Mouse (Mus musculus): ENCODE measurements around the gene Mms19. TPM values are rescaled to one million over a fixed set of nuclear protein-coding genes. Genes with fewer than 3 reads are reported as not detected.

The Mms19 gene
- total RNA-seq, 1 experiment from 2014 or later: 24.8 TPM

- ATAC-seq (replicated peaks in 1 of 2; ENCODE audit: insufficient read depth in 1 of 2, low FRiP score in 2 of 2, low TSS enrichment in 1 of 2, low read depth in 1 of 2, poor library complexity in 2 of 2, severe bottlenecking in 2 of 2): peak in 1 of 2 experiments; percentile 7; a peak in 1 of 4 replicates
Observed at GRCm38 (mm10) chr19:41912121-41913080, 68.6 kb downstream of the Mms19 start.

GRCm38 (mm10) chr19:41911178-41912073 lies 69.5 kb downstream of the Mms19 start, which contains the start of gene Pgam1:
Gene Pgam1 (plus strand): TSS chr19:41911923.
- ATAC-seq (replicated peaks in 1 of 2; ENCODE audit: insufficient read depth in 1 of 2, low FRiP score in 2 of 2, low TSS enrichment in 1 of 2, low read depth in 1 of 2, poor library complexity in 2 of 2, severe bottlenecking in 2 of 2): peak; percentile 86 to 87

GRCm38 (mm10) chr19:41910396-41910795 lies 70.6 kb downstream of the Mms19 start:
- no peak for ATAC-seq (replicated peaks in 1 of 2; ENCODE audit: insufficient read depth in 1 of 2, low FRiP score in 2 of 2, low TSS enrichment in 1 of 2, low read depth in 1 of 2, poor library complexity in 2 of 2, severe bottlenecking in 2 of 2)

- no peak for ATAC-seq (replicated peaks in 1 of 2; ENCODE audit: insufficient read depth in 1 of 2, low FRiP score in 2 of 2, low TSS enrichment in 1 of 2, low read depth in 1 of 2, poor library complexity in 2 of 2, severe bottlenecking in 2 of 2)
Observed at GRCm38 (mm10) chr19:41908736-41909135, 72.2 kb downstream of the Mms19 start.

- no peak for ATAC-seq (replicated peaks in 1 of 2; ENCODE audit: insufficient read depth in 1 of 2, low FRiP score in 2 of 2, low TSS enrichment in 1 of 2, low read depth in 1 of 2, poor library complexity in 2 of 2, severe bottlenecking in 2 of 2)
Observed at GRCm38 (mm10) chr19:41907079-41907760, 73.7 kb downstream of the Mms19 start.

DNA sequence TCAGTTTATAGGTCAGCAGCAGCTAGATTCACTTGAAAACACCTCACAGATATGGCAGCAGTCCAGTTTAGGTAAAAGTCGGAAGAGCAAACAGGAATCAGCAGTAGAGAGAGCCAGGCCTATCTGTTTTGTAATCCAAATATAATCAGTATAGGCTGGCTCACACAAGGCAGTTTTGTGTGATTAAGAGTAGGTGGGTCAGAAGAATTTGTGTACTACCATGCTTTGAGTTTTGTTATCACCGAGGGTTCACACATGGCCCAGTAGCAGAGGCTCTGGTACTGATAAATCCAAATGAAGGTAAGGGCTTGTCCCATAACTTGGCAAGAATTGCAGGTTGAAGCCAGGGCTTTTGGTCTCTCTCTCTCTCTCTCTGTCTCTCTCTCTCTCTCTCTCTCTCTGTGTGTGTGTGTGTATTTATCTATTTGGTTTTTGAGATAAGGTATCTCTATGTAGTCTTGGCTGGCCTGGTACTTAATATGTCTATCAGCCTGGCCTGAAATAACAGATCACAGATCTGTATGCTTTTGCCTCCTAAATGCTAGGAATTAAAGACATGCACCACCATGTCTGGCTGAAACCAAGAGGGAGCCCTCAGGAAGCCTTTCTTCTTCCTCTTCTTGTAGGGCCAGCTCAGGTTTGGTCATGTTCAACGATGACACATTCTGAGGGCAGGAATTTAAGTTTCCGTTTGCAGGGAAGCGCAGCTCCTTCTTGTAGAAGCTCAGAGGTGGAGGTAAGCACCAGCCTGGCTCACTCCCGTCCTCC lies 74.5 kb downstream of the Mms19 start:
- ATAC-seq (replicated peaks in 1 of 2; ENCODE audit: insufficient read depth in 1 of 2, low FRiP score in 2 of 2, low TSS enrichment in 1 of 2, low read depth in 1 of 2, poor library complexity in 2 of 2, severe bottlenecking in 2 of 2): no peak

DNA sequence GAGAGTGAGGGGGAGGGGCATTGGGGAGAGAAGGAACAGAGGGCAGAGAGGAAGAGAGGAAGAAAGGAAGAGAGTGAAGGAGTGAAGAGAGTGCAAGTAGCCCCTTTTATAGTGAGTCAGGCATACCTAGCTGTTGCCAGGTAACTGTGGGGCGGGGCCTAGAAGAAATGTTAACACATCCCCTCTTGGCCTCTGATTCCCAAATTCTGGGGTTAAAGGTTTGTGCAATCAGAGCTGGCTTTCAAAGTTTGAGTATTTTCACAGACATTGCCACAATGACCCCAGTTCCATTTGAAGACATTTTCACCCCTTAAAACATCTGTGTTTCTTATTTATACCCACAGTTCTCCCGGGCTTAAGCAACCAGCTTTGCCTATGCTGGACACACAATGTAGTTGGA lies 75.7 kb downstream of the Mms19 start:
- no peak for ATAC-seq (replicated peaks in 1 of 2; ENCODE audit: insufficient read depth in 1 of 2, low FRiP score in 2 of 2, low TSS enrichment in 1 of 2, low read depth in 1 of 2, poor library complexity in 2 of 2, severe bottlenecking in 2 of 2)

- ATAC-seq (replicated peaks in 1 of 2; ENCODE audit: insufficient read depth in 1 of 2, low FRiP score in 2 of 2, low TSS enrichment in 1 of 2, low read depth in 1 of 2, poor library complexity in 2 of 2, severe bottlenecking in 2 of 2): peak in 1 of 2 experiments; percentile 14; a peak in 2 of 4 replicates
Observed at GRCm38 (mm10) chr19:41902848-41903593, 77.9 kb downstream of the Mms19 start.

DNA sequence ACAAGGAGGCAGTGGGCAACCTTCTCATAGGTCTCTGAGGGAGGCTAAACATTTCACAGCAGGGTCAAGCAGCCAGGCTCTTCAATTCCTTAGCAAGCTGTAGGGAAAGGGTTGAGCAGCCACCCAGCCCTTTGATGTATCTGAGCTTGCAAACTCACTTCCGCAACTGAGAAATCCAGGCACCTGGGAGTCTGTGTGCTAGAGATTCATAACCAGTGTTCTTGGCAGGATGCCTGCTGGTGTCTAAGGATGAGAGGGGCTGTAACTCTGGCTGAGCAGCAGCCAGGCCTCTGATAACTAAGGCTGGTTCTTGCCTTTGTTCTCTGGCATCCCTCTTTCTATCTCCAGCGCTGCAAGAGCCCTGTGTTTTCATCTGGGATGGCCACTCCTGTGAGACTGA lies 79.3 kb downstream of the Mms19 start:
- ATAC-seq (replicated peaks in 1 of 2; ENCODE audit: insufficient read depth in 1 of 2, low FRiP score in 2 of 2, low TSS enrichment in 1 of 2, low read depth in 1 of 2, poor library complexity in 2 of 2, severe bottlenecking in 2 of 2): peak in 1 of 2 experiments; percentile 24; a peak in 1 of 4 replicates

DNA sequence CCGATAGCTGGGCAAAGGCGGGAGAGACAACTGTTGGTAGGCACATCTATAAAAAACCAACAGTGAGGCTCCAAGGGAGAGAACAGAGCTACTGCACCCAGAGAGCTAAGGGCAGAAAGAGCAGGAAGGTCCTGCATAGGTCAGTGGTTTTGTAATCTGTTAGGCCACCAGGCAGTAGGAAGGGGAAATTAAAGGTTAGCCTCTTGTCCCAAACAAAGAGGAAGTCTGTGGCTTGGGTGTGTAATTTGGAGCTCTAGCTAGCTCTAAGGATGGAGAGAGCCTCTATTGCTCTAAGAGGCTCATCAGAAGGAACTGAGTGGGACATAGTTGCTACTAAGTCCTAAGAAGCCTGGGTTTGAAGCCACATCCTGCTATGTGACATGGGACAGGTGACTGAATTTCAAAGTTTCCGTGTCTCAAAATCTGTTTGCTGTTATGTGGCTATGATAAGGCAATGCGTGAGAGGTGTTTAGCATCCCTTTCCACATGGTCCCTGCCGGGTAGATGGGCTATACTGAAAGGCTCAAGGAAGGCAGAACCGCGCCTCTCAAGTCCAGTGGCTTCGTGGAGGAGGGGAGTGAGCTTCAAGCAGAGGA lies 80.4 kb downstream of the Mms19 start:
- ATAC-seq (replicated peaks in 1 of 2; ENCODE audit: insufficient read depth in 1 of 2, low FRiP score in 2 of 2, low TSS enrichment in 1 of 2, low read depth in 1 of 2, poor library complexity in 2 of 2, severe bottlenecking in 2 of 2): peak; percentile 57 to 73

GRCm38 (mm10) chr19:41898860-41899259 lies 82.1 kb downstream of the Mms19 start:
- no peak for ATAC-seq (replicated peaks in 1 of 2; ENCODE audit: insufficient read depth in 1 of 2, low FRiP score in 2 of 2, low TSS enrichment in 1 of 2, low read depth in 1 of 2, poor library complexity in 2 of 2, severe bottlenecking in 2 of 2)

DNA sequence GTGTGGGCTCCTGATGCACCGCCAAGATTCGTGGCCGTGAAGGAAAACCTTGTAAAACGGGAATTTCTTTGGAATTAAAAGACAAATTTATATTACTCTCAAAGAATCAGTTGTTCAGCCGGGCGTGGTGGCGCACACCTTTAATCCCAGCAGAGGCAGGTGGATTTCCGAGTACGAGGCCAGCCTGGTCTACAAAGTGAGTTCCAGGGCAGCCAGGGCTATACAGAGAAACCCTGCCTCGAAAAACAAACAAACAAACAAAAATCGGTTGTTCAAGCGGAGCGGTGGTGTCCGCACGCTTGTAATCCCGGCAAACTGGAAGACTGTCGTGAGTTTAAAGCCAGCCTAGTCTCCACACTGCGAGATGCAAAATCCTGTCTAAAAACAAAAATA lies 84.6 kb downstream of the Mms19 start:
- no peak for ATAC-seq (replicated peaks in 1 of 2; ENCODE audit: insufficient read depth in 1 of 2, low FRiP score in 2 of 2, low TSS enrichment in 1 of 2, low read depth in 1 of 2, poor library complexity in 2 of 2, severe bottlenecking in 2 of 2)

- peak; percentile 72 to 84 for ATAC-seq (replicated peaks in 1 of 2; ENCODE audit: insufficient read depth in 1 of 2, low FRiP score in 2 of 2, low TSS enrichment in 1 of 2, low read depth in 1 of 2, poor library complexity in 2 of 2, severe bottlenecking in 2 of 2)
Observed at GRCm38 (mm10) chr19:41895460-41896318, 85.3 kb downstream of the Mms19 start, which contains the start of gene Rrp12. Gene Rrp12 (minus strand): TSS chr19:41896173.

GRCm38 (mm10) chr19:41894959-41895358 lies 86.0 kb downstream of the Mms19 start:
- ATAC-seq (replicated peaks in 1 of 2; ENCODE audit: insufficient read depth in 1 of 2, low FRiP score in 2 of 2, low TSS enrichment in 1 of 2, low read depth in 1 of 2, poor library complexity in 2 of 2, severe bottlenecking in 2 of 2): no peak

All from hematopoietic stem cell, adult 5-6 weeks (primary cell).